Mouse (Mus musculus) spleen, postnatal 10 days (tissue): Measurements from ENCODE around the gene Gng7.

Experiments
- DNase-seq, 2 experiments: peaks; one replicate each; pipeline ENCODE4 v3.0.0; 2021 to 2022; ENCODE audit warnings: low spot score in 2 of 2

Gene Gng7

DNA sequence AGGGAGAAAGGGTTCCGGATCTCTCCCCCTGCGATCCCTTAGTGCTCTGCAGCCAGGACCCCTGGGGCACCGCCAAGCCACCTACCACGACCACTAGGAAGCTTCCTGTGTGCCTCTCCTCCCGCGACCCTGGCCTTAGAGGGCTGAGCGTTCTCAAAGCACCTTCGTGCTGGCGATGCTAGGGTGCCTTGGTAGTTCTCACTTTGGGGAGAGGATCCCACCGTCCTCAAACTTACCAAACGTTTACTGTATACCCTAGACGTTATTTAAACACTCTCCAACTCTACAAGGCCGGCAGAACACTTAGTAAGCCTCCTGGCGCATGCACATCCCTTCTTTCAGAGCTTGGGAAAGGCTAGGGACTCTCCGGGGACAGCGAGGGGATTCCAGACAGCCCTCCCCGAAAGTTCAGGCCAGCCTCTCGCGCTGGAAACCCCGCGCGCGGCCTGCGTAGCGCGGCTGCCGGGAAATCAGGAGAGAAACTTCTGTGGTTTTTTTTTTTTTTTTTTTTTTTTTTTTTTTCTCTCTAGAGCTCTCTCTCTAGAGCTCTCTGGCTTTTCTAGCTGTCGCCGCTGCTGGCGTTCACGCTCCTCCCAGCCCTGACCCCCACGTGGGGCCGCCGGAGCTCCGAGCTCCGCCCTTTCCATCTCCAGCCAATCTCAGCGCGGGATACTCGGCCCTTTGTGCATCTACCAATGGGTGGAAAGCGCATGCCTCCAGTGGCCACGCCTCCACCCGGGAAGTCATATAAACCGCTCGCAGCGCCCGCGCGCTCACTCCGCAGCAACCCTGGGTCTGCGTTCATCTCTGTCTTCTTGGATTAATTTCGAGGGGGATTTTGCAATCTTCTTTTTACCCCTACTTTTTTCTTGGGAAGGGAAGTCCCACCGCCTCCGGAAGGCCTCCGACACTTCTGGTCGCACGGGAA, 85.2 kb downstream of the Gng7 start, which contains the start of gene Gadd45b:
TSS of gene Gadd45b (plus strand) at position 775 of the 928 bp plus-strand sequence.
- peak; percentile 91 to 97 for DNase-seq

GRCm38 (mm10) chr10:80928586-80929298, 86.0 kb downstream of the Gng7 start:
- DNase-seq, result peak; percentile 68 to 88

- no peak for DNase-seq
Observed at GRCm38 (mm10) chr10:80925472-80925871, 89.3 kb downstream of the Gng7 start.

DNA sequence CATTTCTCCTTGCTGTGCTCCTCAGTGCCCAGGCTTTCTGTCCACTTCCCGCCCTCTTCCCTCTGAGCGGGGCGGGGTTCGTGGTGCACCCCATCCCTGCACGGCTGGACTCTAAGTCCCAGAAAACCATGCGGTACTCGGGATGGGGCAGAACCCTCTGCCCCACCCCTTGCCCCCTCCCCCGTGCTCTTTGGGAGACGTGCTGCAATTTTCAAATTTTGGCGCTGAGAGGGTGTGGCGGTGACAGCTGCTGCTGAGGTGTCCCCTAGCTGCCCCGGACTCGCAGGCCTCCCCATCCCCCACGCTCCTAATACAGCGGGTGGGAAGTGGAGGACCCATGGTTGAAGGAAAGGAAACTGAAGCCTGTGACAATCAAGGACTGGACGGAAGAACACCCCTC, 92.8 kb downstream of the Gng7 start:
- DNase-seq, result no peak

- DNase-seq, result peak; percentile 46 to 72
Observed at GRCm38 (mm10) chr10:80917779-80918434, 96.8 kb downstream of the Gng7 start, which contains the start of gene Lmnb2. Gene Lmnb2 (minus strand): TSS chr10:80918245.

GRCm38 (mm10) chr10:80917336-80917778, 97.4 kb downstream of the Gng7 start:
- DNase-seq, result peak in 1 of 2 experiments; percentile 42

- DNase-seq, result no peak
Observed at GRCm38 (mm10) chr10:80915736-80916135, 99.0 kb downstream of the Gng7 start.

DNA sequence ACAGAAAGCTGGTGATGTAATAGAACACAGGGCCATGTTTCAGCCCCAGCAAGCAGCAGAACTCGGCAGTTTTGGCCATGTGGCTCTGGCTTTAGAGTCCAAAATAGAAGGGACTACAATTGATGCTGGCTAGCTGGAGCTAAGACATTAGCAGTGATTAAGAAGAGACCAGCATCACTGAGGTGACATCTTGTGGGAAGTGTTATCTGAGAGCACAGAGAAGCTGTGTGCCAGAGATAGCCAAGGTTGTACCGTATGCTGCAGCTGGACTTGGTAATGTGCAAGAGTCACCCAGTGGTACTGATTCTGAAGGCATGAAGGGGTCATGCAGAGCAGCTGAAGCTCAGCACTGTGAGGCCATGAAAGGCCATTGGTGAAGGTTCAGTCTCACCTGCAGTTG, 99.5 kb downstream of the Gng7 start:
- DNase-seq, result no peak

DNA sequence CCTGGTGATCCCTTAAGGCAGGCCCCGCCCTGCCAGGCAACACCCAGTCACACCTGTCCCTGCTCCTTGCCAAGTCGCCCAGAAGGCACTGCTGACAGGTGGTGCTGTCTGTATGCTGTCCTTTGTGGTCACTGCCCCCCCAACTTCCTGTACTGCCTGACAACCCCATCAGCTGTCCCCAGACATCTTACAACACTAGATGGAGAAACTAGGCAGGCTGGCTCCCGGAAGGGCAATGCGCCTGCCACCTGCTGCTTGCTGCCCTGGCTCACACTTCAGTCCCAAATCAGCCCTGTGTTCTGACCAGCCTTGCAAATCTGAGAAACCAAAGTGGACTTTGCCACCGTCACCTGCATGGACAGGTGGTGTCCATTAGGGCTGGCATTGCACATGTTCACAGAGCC, 100.5 kb downstream of the Gng7 start:
- DNase-seq, result no peak

GRCm38 (mm10) chr10:80913364-80914011, 101.3 kb downstream of the Gng7 start:
- no peak for DNase-seq

DNA sequence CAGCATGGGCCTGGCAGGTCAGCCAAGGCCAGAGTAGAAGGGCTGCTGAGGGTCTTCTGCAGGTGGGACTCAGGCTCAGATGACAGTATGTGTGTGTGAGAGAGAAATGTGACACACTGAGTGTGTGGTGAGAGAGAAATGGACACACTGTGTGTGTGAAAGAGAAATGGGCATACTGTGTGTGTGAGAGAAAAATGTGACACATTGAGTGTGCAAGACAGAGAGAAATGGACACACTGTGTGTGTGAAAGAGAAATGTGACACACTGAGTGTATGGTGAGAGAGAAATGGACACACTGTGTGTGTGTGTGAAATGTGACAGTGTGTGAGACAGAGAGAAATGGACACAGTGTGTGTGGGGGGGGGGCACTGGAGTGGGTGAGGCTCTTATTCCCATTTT, 102.9 kb downstream of the Gng7 start:
- DNase-seq, result no peak

- no peak for DNase-seq
Observed at GRCm38 (mm10) chr10:80911354-80911753, 103.4 kb downstream of the Gng7 start.

GRCm38 (mm10) chr10:80909375-80910162, 105.2 kb downstream of the Gng7 start:
- DNase-seq, result no peak

GRCm38 (mm10) chr10:80904709-80905108, 110.0 kb downstream of the Gng7 start:
- DNase-seq, result peak in 1 of 2 experiments; percentile 15

GRCm38 (mm10) chr10:80904004-80904693, 110.6 kb downstream of the Gng7 start:
- DNase-seq, result peak in 1 of 2 experiments; percentile 16

DNA sequence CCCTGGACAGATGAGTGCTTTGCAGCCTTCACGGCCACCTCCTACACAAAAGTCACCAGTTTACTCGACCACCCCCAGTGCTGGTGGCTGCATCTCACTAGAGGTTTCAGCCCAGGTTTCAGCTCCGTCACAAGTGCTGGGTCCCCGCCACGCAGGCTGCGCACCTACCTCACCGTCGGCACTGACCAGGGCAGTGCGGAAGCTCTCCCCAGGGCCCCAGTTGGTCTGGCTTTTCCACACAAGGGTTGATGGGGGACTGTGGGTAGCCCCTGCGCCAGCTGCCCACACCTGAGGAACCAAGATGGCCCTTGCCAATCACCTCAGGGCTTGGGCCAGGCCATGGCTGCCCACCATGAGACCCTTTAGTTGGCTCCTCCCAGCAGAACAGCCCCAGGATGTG, 111.5 kb downstream of the Gng7 start:
- DNase-seq, result peak in 1 of 2 experiments; percentile 13

DNA sequence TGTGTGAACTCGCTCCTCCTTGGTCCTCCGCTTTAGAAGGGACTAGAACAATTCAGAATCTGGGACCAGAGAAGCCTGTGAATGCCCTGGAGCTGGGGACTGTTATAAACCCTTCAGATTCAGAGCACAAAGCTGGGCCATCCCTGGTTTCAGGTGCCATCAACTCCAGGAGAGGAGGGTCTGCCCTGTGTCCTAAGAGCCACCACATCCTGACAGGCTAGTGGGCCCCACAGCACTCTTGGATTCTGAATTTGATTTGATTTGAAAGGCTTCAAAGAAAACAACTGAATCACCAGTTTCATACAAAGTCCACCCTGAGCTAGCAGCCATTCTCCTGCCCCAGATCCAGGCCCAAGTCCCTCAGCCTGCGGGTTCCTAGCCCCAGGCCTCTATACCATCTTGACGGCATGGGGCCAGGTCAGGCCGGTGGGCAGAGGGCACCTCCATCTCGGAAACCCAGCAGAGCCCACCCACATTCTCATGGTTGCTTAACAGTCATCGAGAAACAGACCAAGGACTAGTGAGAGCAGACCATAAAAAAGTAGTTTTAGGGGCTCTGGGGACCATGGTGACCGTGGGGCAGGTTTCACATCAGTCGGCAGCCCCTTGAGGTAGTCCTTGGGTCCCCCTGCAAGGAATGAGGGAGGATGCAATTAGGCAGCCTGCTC, 112.3 kb downstream of the Gng7 start:
- DNase-seq, result peak in 1 of 2 experiments; percentile 10

- peak in 1 of 2 experiments; percentile 15 for DNase-seq
Observed at GRCm38 (mm10) chr10:80901409-80902272, 113.1 kb downstream of the Gng7 start.
